Mouse (Mus musculus) left cerebral cortex, postnatal 4 days (tissue): ENCODE measurements around the gene Hook1. TPM values are rescaled to one million over a fixed set of nuclear protein-coding genes. Genes with fewer than 3 reads are reported as not detected.
"Not testable (repeated sequence)": the region's sequence is repeated elsewhere in the genome, so short reads cannot be mapped to it uniquely, and the experiment has no call there.

ENCODE experiments used
- DNase-seq: peaks from one replicate; pipeline ENCODE4 v3.0.0-alpha.2; 2022
- intact Hi-C: fragments of 180-260 bp; cut with DNase I; formaldehyde crosslinking; loops from one replicate; pipeline ENCODE4 v1.15.1; 2025
- total RNA-seq, 2 experiments: library from RNA; stranded (reverse); gene quantifications; 2 replicates each; pipeline ENCODE4 v1.2.3; 2021

Gene Hook1
- total RNA-seq: 10 to 100 TPM; 75.0 to 80.3 TPM

GRCm38 (mm10) chr4:95966928-95967724 is at the start of gene Hook1:
Gene Hook1, plus strand, starts transcription at chr4:95967240.
- DNase-seq: peak; percentile 98
- intact Hi-C loops: no loop called here

GRCm38 (mm10) chr4:95917703-95918102 is 49.3 kb upstream of the Hook1 start:
- no peak for DNase-seq
- intact Hi-C loops: no loop called here

GRCm38 (mm10) chr4:95920448-95920847 is 46.6 kb upstream of the Hook1 start:
- intact Hi-C loops: no loop called here

GRCm38 (mm10) chr4:95924210-95925184 is 42.5 kb upstream of the Hook1 start:
- intact Hi-C loops: loop anchor here (2.0 kb wide), 1 partner anchor 916 kb away; no protein-coding TSS in a partner anchor
- peak; percentile 73 for DNase-seq

More at GRCm38 (mm10) chr4:95920448-95920847, 46.6 kb upstream of the Hook1 start:
- DNase-seq: no peak

- intact Hi-C loops: no loop called here
- no peak for DNase-seq
These were observed 38.2 kb upstream of the Hook1 start for GRCm38 (mm10) chr4:95928846-95929245.

GRCm38 (mm10) chr4:95929936-95930335 is 37.1 kb upstream of the Hook1 start:
- DNase-seq: no peak
- intact Hi-C loops: no loop called here

- no peak for DNase-seq
- intact Hi-C loops: no loop called here
These were observed 35.7 kb upstream of the Hook1 start for GRCm38 (mm10) chr4:95931331-95931730.

GRCm38 (mm10) chr4:95933801-95934356 is 33.2 kb upstream of the Hook1 start:
- intact Hi-C loops: no loop called here
- no peak for DNase-seq

GRCm38 (mm10) chr4:95934384-95935035 is 32.5 kb upstream of the Hook1 start:
- DNase-seq: no peak
- intact Hi-C loops: no loop called here

GRCm38 (mm10) chr4:95938701-95939100 is 28.3 kb upstream of the Hook1 start:
- DNase-seq: no peak
- intact Hi-C loops: no loop called here

GRCm38 (mm10) chr4:95947896-95948295 is 19.1 kb upstream of the Hook1 start:
- no peak for DNase-seq
- intact Hi-C loops: no loop called here

GRCm38 (mm10) chr4:95953328-95953727 is 13.7 kb upstream of the Hook1 start:
- no peak for DNase-seq
- intact Hi-C loops: no loop called here

GRCm38 (mm10) chr4:95982221-95982620 is 15.2 kb downstream of the Hook1 start:
- intact Hi-C loops, DNase-seq: not testable (repeated sequence)

GRCm38 (mm10) chr4:96016875-96017274 is 49.8 kb downstream of the Hook1 start:
- DNase-seq: no peak
- intact Hi-C loops: no loop called here

- no peak for DNase-seq
- intact Hi-C loops: no loop called here
These were observed 55.8 kb downstream of the Hook1 start for GRCm38 (mm10) chr4:96022803-96023202.

- intact Hi-C loops: no loop called here
These were observed 61.4 kb downstream of the Hook1 start for GRCm38 (mm10) chr4:96028412-96028811.

GRCm38 (mm10) chr4:96060106-96060505 is 93.1 kb downstream of the Hook1 start:
- intact Hi-C loops: no loop called here
- no peak for DNase-seq

More at GRCm38 (mm10) chr4:96028412-96028811, 61.4 kb downstream of the Hook1 start:
- peak; percentile 22 for DNase-seq

GRCm38 (mm10) chr4:96062045-96062444 is 95.0 kb downstream of the Hook1 start:
- intact Hi-C loops: no loop called here
- no peak for DNase-seq
